ENCODE assay signal across 16 mouse cellular contexts in genomic region chr17:67073580-67073979, GRCm38 (mm10).
DNase-seq lines count a peak whose midpoint lies in the region; ATAC-seq and TF ChIP-seq lines count a peak whose summit lies in the region.
"Had no signal": no experiment of that assay in that cellular context is flagged by ENCODE, and none has a peak within 500 bp of the region (broad histone marks: within the 10 kb centered on the region; RNA-seq: fewer than 3 reads in every experiment).

No protein-coding gene starts in this region.

- TF ChIP-seq POLR2A in brain, embryonic 14.5 days (IDR thresholded peaks at IDR 0.05; ENCODE audit: borderline replicate concordance, extremely low read depth, insufficient read depth, insufficient read length, poor library complexity, severe bottlenecking), result no peak

- no peaks in the 10 kb centered on the region for H3K36me3 ChIP-seq in hindbrain, embryonic 13.5 days
- no peaks in the 10 kb centered on the region for H3K36me3 ChIP-seq in hindbrain, embryonic 11.5 days (ENCODE audit: control insufficient read depth, insufficient read depth, low read length)
- no peaks in the 10 kb centered on the region for H3K36me3 ChIP-seq in midbrain, embryonic 14.5 days (ENCODE audit: control insufficient read depth, insufficient read depth, low read length)
- H3K36me3 ChIP-seq: heart, embryonic 12.5 days; lung, embryonic 15.5 days; neural tube, embryonic 13.5 days had no signal

- H3K27ac ChIP-seq in hindbrain, embryonic 13.5 days, result peak overlapping the region; percentile 31; the same call in 1 of the 2 replicates
- no peak overlapping the region for H3K27ac ChIP-seq in hindbrain, embryonic 11.5 days (ENCODE audit: low read depth, low read length)
- H3K27ac ChIP-seq in midbrain, embryonic 14.5 days (replicated peaks; ENCODE audit: low read depth, low read length), result peak overlapping the region; percentile 37; the same call in 1 of the 2 replicates
- H3K27ac ChIP-seq: gastrocnemius, adult 2 months; left cerebral cortex, adult 2 months; lung, embryonic 15.5 days had no signal

- peaks cover 17% of the 10 kb centered on the region for H3K4me1 ChIP-seq in hindbrain, embryonic 13.5 days (replicated peaks)
- H3K4me1 ChIP-seq in hindbrain, embryonic 11.5 days (replicated peaks; ENCODE audit: control insufficient read depth, insufficient read depth, low read length), result no peaks in the 10 kb centered on the region
- peaks cover 10% of the 10 kb centered on the region; the same call in 1 of the 2 replicates for H3K4me1 ChIP-seq in midbrain, embryonic 14.5 days (ENCODE audit: control insufficient read depth, insufficient read depth, low read length)
- H3K4me1 ChIP-seq: megakaryocyte, embryonic 14.5 days had no signal

- no peak overlapping the region for H3K9ac ChIP-seq in hindbrain, embryonic 13.5 days
- no peak overlapping the region for H3K9ac ChIP-seq in hindbrain, embryonic 11.5 days (ENCODE audit: low read depth, low read length)
- H3K9ac ChIP-seq in midbrain, embryonic 14.5 days (replicated peaks; ENCODE audit: low read length), result no peak overlapping the region
- H3K9ac ChIP-seq: heart, embryonic 12.5 days; lung, embryonic 15.5 days; neural tube, embryonic 13.5 days had no signal

- no peaks in the 10 kb centered on the region for H3K9me3 ChIP-seq in hindbrain, embryonic 13.5 days
- no peaks in the 10 kb centered on the region for H3K9me3 ChIP-seq in hindbrain, embryonic 11.5 days (ENCODE audit: control insufficient read depth, low read length)
- H3K9me3 ChIP-seq in midbrain, embryonic 14.5 days (ENCODE audit: control insufficient read depth, low read length), result no peaks in the 10 kb centered on the region
- H3K9me3 ChIP-seq: heart, embryonic 12.5 days; lung, embryonic 15.5 days; neural tube, embryonic 13.5 days had no signal

- ATAC-seq in hindbrain, embryonic 13.5 days (ENCODE audit: low FRiP score), result no peak
- ATAC-seq in hindbrain, embryonic 11.5 days (ENCODE audit: low FRiP score), result no peak
- no peak for ATAC-seq in midbrain, embryonic 14.5 days (ENCODE audit: low FRiP score, low TSS enrichment)
- ATAC-seq in CD4-positive, CD25-positive, alpha-beta regulatory T cell, adult 4 months, result no peak
- ATAC-seq: Patski had no signal

- WGBS in hindbrain, embryonic 13.5 days, result 51% methylated on average over 4 of the region's 4 CpGs
- 84% methylated on average over 4 of the region's 4 CpGs for WGBS in hindbrain, embryonic 11.5 days
- 44% methylated on average over 4 of the region's 4 CpGs for WGBS in midbrain, embryonic 14.5 days

- no peak for DNase-seq in hindbrain, embryonic 11.5 days (ENCODE audit: low spot score)
- DNase-seq in brain, embryonic 14.5 days (ENCODE audit: low read depth), result peak; percentile 71
- DNase-seq in cerebellum, postnatal 25 days, result peak; percentile 71 to 72
- DNase-seq in midbrain, embryonic 14.5 days, result no peak
- no peak for DNase-seq in lung, postnatal 14 days
- DNase-seq: gastrocnemius, adult 2 months; kidney, adult 9 months; right cerebral cortex, postnatal 14 days had no signal

- H3K27me3 ChIP-seq in hindbrain, embryonic 13.5 days, result no peaks in the 10 kb centered on the region
- no peaks in the 10 kb centered on the region for H3K27me3 ChIP-seq in hindbrain, embryonic 11.5 days (ENCODE audit: control insufficient read depth, insufficient read depth, low read length)
- no peaks in the 10 kb centered on the region for H3K27me3 ChIP-seq in midbrain, embryonic 14.5 days (ENCODE audit: control insufficient read depth, insufficient read depth, low read length)
- H3K27me3 ChIP-seq: heart, embryonic 12.5 days; lung, embryonic 15.5 days; megakaryocyte, embryonic 14.5 days; neural tube, embryonic 13.5 days; Patski had no signal

- H3K4me2 ChIP-seq in hindbrain, embryonic 13.5 days, result no peak overlapping the region
- H3K4me2 ChIP-seq in hindbrain, embryonic 11.5 days (replicated peaks; ENCODE audit: low read depth, low read length), result no peak overlapping the region
- no peak overlapping the region for H3K4me2 ChIP-seq in midbrain, embryonic 14.5 days (ENCODE audit: low read length)
- H3K4me2 ChIP-seq: heart, embryonic 12.5 days; lung, embryonic 15.5 days; neural tube, embryonic 13.5 days had no signal

- no peak overlapping the region for H3K4me3 ChIP-seq in hindbrain, embryonic 13.5 days
- H3K4me3 ChIP-seq in hindbrain, embryonic 11.5 days (ENCODE audit: low read depth, low read length), result no peak overlapping the region
- H3K4me3 ChIP-seq in midbrain, embryonic 14.5 days (replicated peaks; ENCODE audit: low read depth, low read length), result no peak overlapping the region
- H3K4me3 ChIP-seq: gastrocnemius, adult 2 months; heart, embryonic 12.5 days; left cerebral cortex, adult 2 months; lung, embryonic 15.5 days; megakaryocyte, embryonic 14.5 days; neural tube, embryonic 13.5 days had no signal

- no peak for TF ChIP-seq CTCF in brain, embryonic 14.5 days (IDR thresholded peaks at IDR 0.05; ENCODE audit: borderline replicate concordance, extremely low read depth, insufficient read depth, insufficient read length)

Comparison
In these comparisons a context has a peak if more than half of its experiments do, and no peak if none do; other contexts are left out.
1. DNase-seq: peak in brain, embryonic 14.5 days (single experiment) and cerebellum, postnatal 25 days (2 of 2); none in hindbrain, embryonic 11.5 days (single experiment), midbrain, embryonic 14.5 days (single experiment) and lung, postnatal 14 days (single experiment).